Mouse (Mus musculus): ENCODE results near the gene Mfrp. TPM values are rescaled to one million over a fixed set of nuclear protein-coding genes. Genes with fewer than 3 reads are reported as not detected.

Mfrp gene
- polyA plus RNA-seq, 1 experiment from 2014 or later: not detected

DNA sequence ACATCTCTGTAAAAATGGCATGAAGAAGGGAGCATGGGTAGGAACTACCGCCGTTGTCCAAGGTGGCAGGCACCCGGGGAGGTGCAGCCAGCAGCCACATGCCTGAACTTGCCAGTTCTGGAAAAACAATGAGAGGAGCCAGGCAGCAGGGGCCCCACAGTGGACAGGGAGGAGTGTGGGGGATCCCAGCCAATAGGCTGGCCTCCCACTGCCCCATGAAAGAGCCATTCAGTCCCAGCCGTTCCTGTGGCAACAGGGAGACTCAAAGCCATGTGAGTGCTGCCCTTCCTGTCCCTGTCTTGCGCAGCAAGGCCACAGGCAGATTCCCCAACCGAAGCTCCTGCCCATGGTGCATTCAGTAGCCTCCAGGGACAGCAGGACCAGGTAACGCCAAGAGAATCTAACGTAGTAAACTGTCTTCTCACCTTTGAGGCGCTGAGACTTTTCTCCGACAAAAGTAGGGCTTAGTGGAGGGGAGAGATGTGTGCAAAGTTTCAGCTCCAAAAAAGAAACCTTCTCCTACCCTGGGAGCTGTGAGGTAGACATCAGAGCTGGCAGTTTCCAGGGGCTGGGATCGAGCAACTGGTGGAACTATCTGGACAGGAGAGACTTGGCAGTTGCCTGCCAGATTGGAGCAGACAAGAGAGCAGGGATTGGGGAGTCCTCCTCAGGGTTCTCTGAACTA, 29.5 kb upstream of the Mfrp start:
- Histone ChIP-seq H3K27ac (no peak overlapping the region), H3K36me3 (no peaks in the 10 kb centered on the region), H3K27me3 (replicated peaks) (peaks cover 57% of the 10 kb centered on the region), H3K9ac (no peak overlapping the region), H3K4me2 (no peak overlapping the region), H3K9me3 (replicated peaks) (no peaks in the 10 kb centered on the region), H3K4me1 (peaks cover 32% of the 10 kb centered on the region), H3K4me3 (no peak overlapping the region)
- ATAC-seq: no peak
- WGBS (ENCODE audit: insufficient replicate concordance): 51% methylated on average over 11 of the region's 11 CpGs

GRCm38 (mm10) chr9:44072599-44072915, 29.0 kb upstream of the Mfrp start:
- no peak for ATAC-seq

GRCm38 (mm10) chr9:44073115-44073514, 28.4 kb upstream of the Mfrp start:
- Histone ChIP-seq H3K27ac (no peak overlapping the region), H3K36me3 (no peaks in the 10 kb centered on the region), H3K4me1 (peaks cover 21% of the 10 kb centered on the region), H3K27me3 (replicated peaks) (peaks cover 63% of the 10 kb centered on the region), H3K9me3 (replicated peaks) (no peaks in the 10 kb centered on the region), H3K9ac (no peak overlapping the region), H3K4me2 (no peak overlapping the region), H3K4me3 (no peak overlapping the region)
- ATAC-seq: no peak
- WGBS (ENCODE audit: insufficient replicate concordance): 56% methylated on average over 5 of the region's 5 CpGs

More at GRCm38 (mm10) chr9:44072599-44072915, 29.0 kb upstream of the Mfrp start:
- no peak overlapping the region for H3K27ac ChIP-seq
- H3K9me3 ChIP-seq (replicated peaks): no peaks in the 10 kb centered on the region
- WGBS (ENCODE audit: insufficient replicate concordance): 47% methylated on average over 4 of the region's 4 CpGs
- H3K27me3 ChIP-seq (replicated peaks): peaks cover 59% of the 10 kb centered on the region
- H3K4me3 ChIP-seq: no peak overlapping the region
- peaks cover 27% of the 10 kb centered on the region for H3K4me1 ChIP-seq
- H3K9ac ChIP-seq: no peak overlapping the region
- H3K4me2 ChIP-seq: no peak overlapping the region
- H3K36me3 ChIP-seq: no peaks in the 10 kb centered on the region

- H3K27me3 ChIP-seq (replicated peaks): peaks cover 58% of the 10 kb centered on the region
- H3K36me3 ChIP-seq: no peaks in the 10 kb centered on the region
- H3K4me1 ChIP-seq: peaks cover 21% of the 10 kb centered on the region; the same call in 1 of the 2 replicates
- no peak overlapping the region for H3K4me2 ChIP-seq
- no peak overlapping the region for H3K4me3 ChIP-seq
- no peaks in the 10 kb centered on the region for H3K9me3 ChIP-seq (replicated peaks)
- 33% methylated on average over 9 of the region's 9 CpGs for WGBS (ENCODE audit: insufficient replicate concordance)
- no peak overlapping the region for H3K27ac ChIP-seq
- ATAC-seq: no peak
- no peak overlapping the region for H3K9ac ChIP-seq
These were observed 26.9 kb upstream of the Mfrp start for GRCm38 (mm10) chr9:44074395-44075275.

DNA sequence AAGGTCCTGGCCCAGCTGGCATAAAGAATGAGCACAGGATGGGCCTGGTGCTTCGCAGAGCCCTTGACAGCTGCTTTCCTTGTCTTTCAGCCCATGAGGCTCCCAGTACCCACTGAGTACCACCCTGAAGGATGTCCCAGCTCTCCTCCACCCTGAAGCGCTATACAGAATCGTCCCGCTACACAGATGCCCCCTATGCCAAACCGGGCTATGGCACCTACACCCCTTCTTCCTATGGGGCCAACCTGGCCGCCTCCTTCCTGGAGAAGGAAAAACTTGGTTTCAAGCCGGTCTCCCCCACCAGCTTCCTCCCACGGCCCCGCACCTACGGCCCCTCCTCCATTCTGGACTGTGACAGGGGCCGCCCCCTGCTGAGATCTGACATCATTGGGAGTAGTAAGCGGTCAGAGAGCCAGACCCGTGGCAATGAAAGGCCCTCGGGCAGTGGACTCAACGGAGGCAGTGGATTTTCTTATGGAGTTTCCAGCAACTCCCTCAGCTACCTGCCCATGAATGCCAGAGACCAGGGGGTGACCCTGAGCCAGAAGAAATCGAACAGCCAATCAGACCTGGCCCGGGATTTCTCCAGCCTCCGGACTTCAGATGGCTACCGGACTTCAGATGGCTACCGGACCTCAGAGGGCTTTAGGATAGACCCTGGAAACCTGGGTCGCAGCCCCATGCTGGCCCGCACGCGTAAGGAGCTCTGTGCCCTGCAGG, 26.1 kb upstream of the Mfrp start:
- Histone ChIP-seq H3K4me2 (no peak overlapping the region), H3K4me1 (peaks cover 22% of the 10 kb centered on the region; the same call in 1 of the 2 replicates), H3K9me3 (replicated peaks) (no peaks in the 10 kb centered on the region), H3K27ac (no peak overlapping the region), H3K9ac (no peak overlapping the region), H3K36me3 (no peaks in the 10 kb centered on the region), H3K27me3 (replicated peaks) (peaks cover 60% of the 10 kb centered on the region), H3K4me3 (no peak overlapping the region)
- WGBS (ENCODE audit: insufficient replicate concordance): 65% methylated on average over 24 of the region's 24 CpGs
- ATAC-seq: no peak

- WGBS (ENCODE audit: insufficient replicate concordance): 53% methylated on average over 16 of the region's 16 CpGs
- no peak for ATAC-seq
- peaks cover 16% of the 10 kb centered on the region; the same call in 1 of the 2 replicates for H3K4me1 ChIP-seq
These were observed 25.3 kb upstream of the Mfrp start for GRCm38 (mm10) chr9:44075996-44076763.

GRCm38 (mm10) chr9:44076764-44077120, 24.8 kb upstream of the Mfrp start:
- 11% methylated on average over 5 of the region's 5 CpGs for WGBS (ENCODE audit: insufficient replicate concordance)
- Histone ChIP-seq H3K4me2 (no peak overlapping the region), H3K27ac (no peak overlapping the region), H3K4me1 (peaks cover 14% of the 10 kb centered on the region; the same call in 1 of the 2 replicates), H3K4me3 (no peak overlapping the region), H3K36me3 (no peaks in the 10 kb centered on the region), H3K9me3 (replicated peaks) (no peaks in the 10 kb centered on the region), H3K27me3 (replicated peaks) (peaks cover 57% of the 10 kb centered on the region), H3K9ac (no peak overlapping the region)
- ATAC-seq: no peak

More at GRCm38 (mm10) chr9:44075996-44076763, 25.3 kb upstream of the Mfrp start:
- no peaks in the 10 kb centered on the region for H3K36me3 ChIP-seq
- no peak overlapping the region for H3K27ac ChIP-seq
- no peaks in the 10 kb centered on the region for H3K9me3 ChIP-seq (replicated peaks)
- H3K4me3 ChIP-seq: no peak overlapping the region
- H3K9ac ChIP-seq: no peak overlapping the region
- no peak overlapping the region for H3K4me2 ChIP-seq
- peaks cover 57% of the 10 kb centered on the region for H3K27me3 ChIP-seq (replicated peaks)

GRCm38 (mm10) chr9:44077266-44077910, 24.1 kb upstream of the Mfrp start:
- Histone ChIP-seq H3K4me1 (peaks cover 12% of the 10 kb centered on the region; the same call in 1 of the 2 replicates), H3K36me3 (no peaks in the 10 kb centered on the region), H3K4me3 (no peak overlapping the region), H3K9me3 (replicated peaks) (no peaks in the 10 kb centered on the region), H3K4me2 (no peak overlapping the region), H3K27ac (no peak overlapping the region), H3K27me3 (replicated peaks) (peaks cover 57% of the 10 kb centered on the region), H3K9ac (no peak overlapping the region)
- WGBS (ENCODE audit: insufficient replicate concordance): 73% methylated on average over 11 of the region's 11 CpGs
- ATAC-seq: no peak

DNA sequence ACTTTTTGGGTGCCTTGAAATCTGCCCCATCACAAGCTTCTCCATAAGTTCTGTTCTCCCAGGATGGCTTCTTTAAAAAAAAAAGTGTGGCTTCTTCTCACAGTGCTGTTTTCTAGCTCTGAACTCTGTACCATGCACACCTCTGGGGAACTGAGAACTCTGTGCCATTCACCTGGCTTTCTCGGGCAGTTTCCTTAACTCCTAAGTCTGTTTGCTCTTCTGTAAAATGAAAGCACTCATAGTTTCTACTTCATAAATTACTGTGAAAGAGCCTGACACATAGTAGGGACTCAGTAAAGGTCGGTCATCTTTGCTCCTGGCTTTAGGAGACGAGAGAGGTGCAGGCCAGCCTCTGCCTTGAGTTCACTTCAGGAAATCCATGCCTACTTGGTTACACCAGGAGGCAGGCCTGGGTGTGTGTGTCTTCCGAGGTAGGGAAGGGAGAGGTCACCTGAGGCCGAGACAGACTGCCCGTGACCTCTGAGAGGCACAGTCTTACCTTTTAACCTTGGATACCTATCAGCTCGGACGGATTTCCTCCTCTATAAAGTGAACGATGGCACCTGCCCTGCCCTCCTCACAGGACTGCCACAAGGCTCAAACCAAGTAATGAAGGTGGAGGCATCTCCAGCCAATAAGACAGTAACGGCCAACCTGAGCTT, 23.3 kb upstream of the Mfrp start:
- no peak overlapping the region for H3K4me3 ChIP-seq
- peaks cover 57% of the 10 kb centered on the region for H3K27me3 ChIP-seq (replicated peaks)
- no peak overlapping the region for H3K27ac ChIP-seq
- H3K36me3 ChIP-seq: no peaks in the 10 kb centered on the region
- H3K4me1 ChIP-seq: peaks cover 10% of the 10 kb centered on the region
- 66% methylated on average over 10 of the region's 10 CpGs for WGBS (ENCODE audit: insufficient replicate concordance)
- no peak overlapping the region for H3K9ac ChIP-seq
- no peak overlapping the region for H3K4me2 ChIP-seq
- no peaks in the 10 kb centered on the region for H3K9me3 ChIP-seq (replicated peaks)
- ATAC-seq: no peak

- Histone ChIP-seq H3K27me3 (replicated peaks) (peaks cover 65% of the 10 kb centered on the region), H3K4me2 (no peak overlapping the region), H3K4me3 (no peak overlapping the region), H3K4me1 (peaks cover 19% of the 10 kb centered on the region), H3K36me3 (no peaks in the 10 kb centered on the region), H3K9me3 (replicated peaks) (no peaks in the 10 kb centered on the region), H3K27ac (no peak overlapping the region), H3K9ac (no peak overlapping the region)
- WGBS (ENCODE audit: insufficient replicate concordance): 43% methylated on average over 16 of the region's 16 CpGs
- ATAC-seq: no peak
These were observed 22.4 kb upstream of the Mfrp start for GRCm38 (mm10) chr9:44078955-44079756.

All from liver, embryonic 12.5 days (tissue).